Mouse (Mus musculus) lung, postnatal 0 days (tissue): ENCODE data around the gene Zfp335. TPM values are rescaled to one million over a fixed set of nuclear protein-coding genes. Genes with fewer than 3 reads are reported as not detected.

Source experiments
- ATAC-seq: fragments of 200-750 bp; cut with Nextera tagmentation; 2 replicates; pipeline ENCODE4 v1.8.0; 2017; ENCODE audit warnings: moderate library complexity
- DNase-seq: peaks from one replicate; pipeline ENCODE4 v3.0.0-alpha.2; 2016; ENCODE audit warnings: low spot score
- H3K27ac ChIP-seq: fragments of 300-500 bp; sonication (generic); 2 replicates; pipeline ENCODE4 v1.5.1; 2014; ENCODE audit warnings: antibody characterized with exemption, mild to moderate bottlenecking, low read length, mixed read lengths
- H3K27me3 ChIP-seq: fragments of 300-500 bp; sonication (generic); replicated peaks from 2 replicates; pipeline ENCODE4 v1.6.1; 2014; ENCODE audit warnings: low read length, mixed read lengths; ENCODE audit not compliant: insufficient read depth
- H3K36me3 ChIP-seq: fragments of 300-500 bp; sonication (generic); 2 replicates; pipeline ENCODE4 v1.6.1; 2014; ENCODE audit warnings: low read length, mixed read lengths; ENCODE audit not compliant: insufficient read depth
- H3K4me1 ChIP-seq: fragments of 300-500 bp; sonication (generic); 2 replicates; pipeline ENCODE4 v1.6.1; 2014; ENCODE audit warnings: antibody characterized with exemption, low read depth, low read length, mixed read lengths; ENCODE audit not compliant: insufficient read depth
- H3K4me2 ChIP-seq: fragments of 300-500 bp; sonication (generic); replicated peaks from 2 replicates; pipeline ENCODE4 v1.6.1; 2014; ENCODE audit warnings: low read depth, mild to moderate bottlenecking, low read length, moderate library complexity, mixed read lengths
- H3K4me3 ChIP-seq: fragments of 300-500 bp; sonication (generic); 2 replicates; pipeline ENCODE4 v1.5.1; 2014; ENCODE audit warnings: low read depth, low read length
- H3K9ac ChIP-seq: fragments of 300-500 bp; sonication (generic); replicated peaks from 2 replicates; pipeline ENCODE4 v1.6.1; 2014; ENCODE audit warnings: low read depth, mild to moderate bottlenecking
- H3K9me3 ChIP-seq: fragments of 300-500 bp; sonication (generic); 2 replicates; pipeline ENCODE4 v1.6.1; 2016; ENCODE audit warnings: low read length, mixed read lengths
- CTCF ChIP-seq: IDR thresholded peaks from 2 replicates; pipeline ENCODE4 v1.5.1; 2016; ENCODE audit warnings: antibody characterized with exemption, mild to moderate bottlenecking
- EP300 ChIP-seq: IDR thresholded peaks from 2 replicates; pipeline ENCODE4 v1.6.1; 2016; ENCODE audit warnings: antibody characterized with exemption, mild to moderate bottlenecking, control low read depth
- whole genome bisulfite sequencing: fragments of 180-500 bp; shearing (Covaris S2); extraction: QIAGEN DNeasy Blood & Tissue Kit; methylation state at CpG from one replicate; pipeline ENCODE4 v1.1.7; 2014; 5-methylcytosine and 5-hydroxymethylcytosine counted together
- polyA plus RNA-seq: library from polyadenylated mRNA; unstranded; fragments of >200 nt; fragmentation: Nextera tagmentation; extraction: Ambion mirVana; gene quantifications from 2 replicates; pipeline ENCODE4 v1.2.1, GENCODE M21; 2015

Zfp335 gene
- polyA plus RNA-seq, 1 experiment from 2014 or later: 5.2 TPM

GRCm38 (mm10) chr2:164942692-164943290 is 31.2 kb upstream of the Zfp335 start:
- 12% methylated on average over 5 of the region's 5 CpGs for WGBS
- H3K27me3 ChIP-seq: peaks cover 26% of the 10 kb centered on the region
- H3K4me1 ChIP-seq: no peaks in the 10 kb centered on the region
- TF ChIP-seq CTCF (no peak), EP300 (no peak)
- no peak overlapping the region for H3K4me2 ChIP-seq
- no peak overlapping the region for H3K27ac ChIP-seq
- DNase-seq (peak; percentile 47), ATAC-seq (no peak)
- H3K4me3 ChIP-seq: no peak overlapping the region
- H3K9me3 ChIP-seq: no peaks in the 10 kb centered on the region
- H3K36me3 ChIP-seq: no peaks in the 10 kb centered on the region
- H3K9ac ChIP-seq: no peak overlapping the region

- ATAC-seq (no peak), DNase-seq (no peak)
- Histone ChIP-seq H3K4me2 (no peak within 1 kb of the TSS), H3K27ac (no peak within 1 kb of the TSS), H3K27me3 (peaks cover 25% of the 10 kb centered on the region), H3K36me3 (no peaks in the 10 kb centered on the region), H3K9me3 (no peaks in the 10 kb centered on the region), H3K4me1 (no peaks in the 10 kb centered on the region), H3K4me3 (no peak within 1 kb of the TSS; the same call in 1 of the 2 replicates), H3K9ac (no peak within 1 kb of the TSS)
- 21% methylated on average over 10 of the region's 10 CpGs for WGBS
- TF ChIP-seq EP300 (no peak), CTCF (no peak)
Measured at GRCm38 (mm10) chr2:164940140-164940830, 28.7 kb upstream of the Zfp335 start, which contains the start of gene Mmp9. Gene Mmp9, plus strand, starts transcription at chr2:164940780.

- peak overlapping the region; percentile 58 for H3K4me2 ChIP-seq
- no peak for TF ChIP-seq EP300
- no peak for TF ChIP-seq CTCF
Measured at GRCm38 (mm10) chr2:164939106-164939505, 27.5 kb upstream of the Zfp335 start.

GRCm38 (mm10) chr2:164938146-164939091 is 26.9 kb upstream of the Zfp335 start:
- H3K27me3 ChIP-seq: peaks cover 25% of the 10 kb centered on the region

More at GRCm38 (mm10) chr2:164939106-164939505, 27.5 kb upstream of the Zfp335 start:
- DNase-seq (no peak), ATAC-seq (no peak)
- peaks cover 25% of the 10 kb centered on the region for H3K27me3 ChIP-seq
- H3K4me1 ChIP-seq: no peaks in the 10 kb centered on the region
- H3K9ac ChIP-seq: no peak overlapping the region
- H3K4me3 ChIP-seq: no peak overlapping the region; the same call in 1 of the 2 replicates
- H3K27ac ChIP-seq: no peak overlapping the region
- no peaks in the 10 kb centered on the region for H3K9me3 ChIP-seq
- no peaks in the 10 kb centered on the region for H3K36me3 ChIP-seq
- WGBS: 5% methylated on average over 11 of the region's 11 CpGs

GRCm38 (mm10) chr2:164935991-164936390 is 24.4 kb upstream of the Zfp335 start:
- 30% methylated on average over 4 of the region's 4 CpGs for whole genome bisulfite sequencing
- H3K27me3 ChIP-seq: peaks cover 25% of the 10 kb centered on the region
- no peak overlapping the region for H3K4me3 ChIP-seq
- TF ChIP-seq EP300: no peak
- no peak for TF ChIP-seq CTCF
- no peaks in the 10 kb centered on the region for H3K36me3 ChIP-seq
- no peak for ATAC-seq
- H3K9ac ChIP-seq: no peak overlapping the region
- no peak for DNase-seq
- no peak overlapping the region for H3K4me2 ChIP-seq
- H3K27ac ChIP-seq: no peak overlapping the region
- no peaks in the 10 kb centered on the region for H3K9me3 ChIP-seq
- H3K4me1 ChIP-seq: no peaks in the 10 kb centered on the region

More at GRCm38 (mm10) chr2:164938146-164939091, 26.9 kb upstream of the Zfp335 start:
- Histone ChIP-seq H3K4me3 (peak overlapping the region; percentile 33), H3K27ac (no peak overlapping the region), H3K9ac (no peak overlapping the region), H3K4me1 (no peaks in the 10 kb centered on the region), H3K4me2 (peak overlapping the region; percentile 58), H3K9me3 (no peaks in the 10 kb centered on the region), H3K36me3 (no peaks in the 10 kb centered on the region)
- ATAC-seq (peak; percentile 79), DNase-seq (peak; percentile 51)
- WGBS: 4% methylated on average over 38 of the region's 39 CpGs
- TF ChIP-seq EP300 (no peak), CTCF (no peak)

- DNase-seq (no peak), ATAC-seq (no peak)
- H3K4me1 ChIP-seq: no peaks in the 10 kb centered on the region
- WGBS: 42% methylated on average over 6 of the region's 10 CpGs
- H3K4me2 ChIP-seq: no peak overlapping the region
- no peak overlapping the region for H3K4me3 ChIP-seq
- H3K27ac ChIP-seq: no peak overlapping the region
- no peaks in the 10 kb centered on the region for H3K36me3 ChIP-seq
- H3K27me3 ChIP-seq: peaks cover 6% of the 10 kb centered on the region
- TF ChIP-seq CTCF (no peak), EP300 (no peak)
- H3K9me3 ChIP-seq: no peaks in the 10 kb centered on the region
- H3K9ac ChIP-seq: no peak overlapping the region
Measured at GRCm38 (mm10) chr2:164933534-164933933, 22.0 kb upstream of the Zfp335 start.
